Comparison of ENCODE assay signal across 13 mouse cellular contexts in genomic region chr2:158154641-158155040, GRCm38 (mm10). TPM values are rescaled to one million over a fixed set of nuclear protein-coding genes. Genes with fewer than 3 reads are reported as not detected.
A peak's percentile ranks its signal among the peaks of the same experiment; 100 is the strongest.
DNase-seq lines count a peak whose midpoint lies in the region; ATAC-seq and TF ChIP-seq lines count a peak whose summit lies in the region.
"Had no signal": no experiment of that assay in that cellular context is flagged by ENCODE, and none has a peak within 500 bp of the region (broad histone marks: within the 10 kb centered on the region; RNA-seq: fewer than 3 reads in every experiment).

No protein-coding gene starts in this region.

- peak overlapping the region; percentile 92 for H3K4me2 ChIP-seq in liver, embryonic 12.5 days
- no peak overlapping the region for H3K4me2 ChIP-seq in liver, postnatal 0 days (ENCODE audit: low read depth, low read length)
- peak overlapping the region; percentile 62; the same call in 1 of the 2 replicates for H3K4me2 ChIP-seq in intestine, embryonic 16.5 days (ENCODE audit: low read depth, low read length)
- no peak overlapping the region for H3K4me2 ChIP-seq in stomach, postnatal 0 days (replicated peaks; ENCODE audit: low read depth)

- H3K9ac ChIP-seq in liver, embryonic 12.5 days = no peak overlapping the region; the same call in 1 of the 2 replicates
- no peak overlapping the region for H3K9ac ChIP-seq in liver, postnatal 0 days (replicated peaks)
- no peak overlapping the region for H3K9ac ChIP-seq in intestine, embryonic 16.5 days (ENCODE audit: low read depth, low read length)
- no peak overlapping the region for H3K9ac ChIP-seq in stomach, postnatal 0 days (ENCODE audit: low read length)

- no peak for TF ChIP-seq EP300 in liver, postnatal 0 days (IDR thresholded peaks at IDR 0.05; ENCODE audit: low read depth)
- TF ChIP-seq EP300 in stomach, postnatal 0 days (optimal IDR thresholded peaks at IDR 0.05) = no peak

- H3K27me3 ChIP-seq in erythroblast, embryonic 14.5 days (ENCODE audit: control insufficient read depth) = no peaks in the 10 kb centered on the region
- H3K27me3 ChIP-seq in liver, embryonic 12.5 days (replicated peaks) = no peaks in the 10 kb centered on the region
- no peaks in the 10 kb centered on the region for H3K27me3 ChIP-seq in liver, postnatal 0 days (ENCODE audit: insufficient read depth, low read length)
- H3K27me3 ChIP-seq in intestine, embryonic 16.5 days (replicated peaks; ENCODE audit: control insufficient read depth, insufficient read depth, low read length) = no peaks in the 10 kb centered on the region
- H3K27me3 ChIP-seq in stomach, postnatal 0 days (ENCODE audit: control insufficient read depth, insufficient read depth, low read length) = no peaks in the 10 kb centered on the region
- H3K27me3 ChIP-seq: forebrain, embryonic 15.5 days; neural tube, embryonic 12.5 days had no signal

- no peak for TF ChIP-seq CTCF in liver, postnatal 0 days (IDR thresholded peaks at IDR 0.05; ENCODE audit: low read depth)
- TF ChIP-seq CTCF in stomach, postnatal 0 days (IDR thresholded peaks at IDR 0.05; ENCODE audit: low read depth) = no peak

- peaks cover 45% of the 10 kb centered on the region for H3K4me1 ChIP-seq in erythroblast, embryonic 14.5 days (ENCODE audit: control insufficient read depth)
- H3K4me1 ChIP-seq in liver, embryonic 12.5 days = peaks cover 55% of the 10 kb centered on the region
- peaks cover 46% of the 10 kb centered on the region for H3K4me1 ChIP-seq in liver, postnatal 0 days (ENCODE audit: insufficient read depth)
- peaks cover 27% of the 10 kb centered on the region for H3K4me1 ChIP-seq in intestine, embryonic 16.5 days (ENCODE audit: control insufficient read depth, insufficient read depth, low read length)
- H3K4me1 ChIP-seq in stomach, postnatal 0 days (replicated peaks; ENCODE audit: control insufficient read depth, insufficient read depth) = no peaks in the 10 kb centered on the region

- H3K36me3 ChIP-seq in erythroblast, embryonic 14.5 days (ENCODE audit: control insufficient read depth) = no peaks in the 10 kb centered on the region
- H3K36me3 ChIP-seq in liver, embryonic 12.5 days = no peaks in the 10 kb centered on the region
- H3K36me3 ChIP-seq in liver, postnatal 0 days (replicated peaks; ENCODE audit: insufficient read depth, low read length) = no peaks in the 10 kb centered on the region
- H3K36me3 ChIP-seq in intestine, embryonic 16.5 days (ENCODE audit: control insufficient read depth, insufficient read depth, low read length) = no peaks in the 10 kb centered on the region
- no peaks in the 10 kb centered on the region for H3K36me3 ChIP-seq in stomach, postnatal 0 days (ENCODE audit: control insufficient read depth, insufficient read depth, low read length)
- H3K36me3 ChIP-seq: forebrain, embryonic 15.5 days had no signal

- DNase-seq in liver, postnatal 0 days = no peak
- no peak for DNase-seq in stomach, postnatal 0 days (ENCODE audit: low spot score)
- no peak for DNase-seq in cerebellum, adult 11-12 months
- DNase-seq in adrenal gland, postnatal 4 days (ENCODE audit: low spot score in 2 of 2) = no peak
- DNase-seq: cerebellum, adult 9-10 months; heart, postnatal 4 days; kidney, adult 8-10 months had no signal

- ATAC-seq in erythroblast, adult 5-6 weeks (replicated peaks; ENCODE audit: low FRiP score, poor library complexity, severe bottlenecking) = no peak
- no peak for ATAC-seq in liver, embryonic 12.5 days
- ATAC-seq in liver, postnatal 0 days = no peak
- ATAC-seq in intestine, embryonic 16.5 days = peak; percentile 18; the same call in 1 of the 2 replicates
- ATAC-seq in stomach, postnatal 0 days (ENCODE audit: low FRiP score, low TSS enrichment) = peak; percentile 58; the same call in 1 of the 2 replicates

- peak overlapping the region; percentile 71 for H3K4me3 ChIP-seq in erythroblast, embryonic 14.5 days (replicated peaks)
- no peak overlapping the region; the same call in 1 of the 2 replicates for H3K4me3 ChIP-seq in liver, embryonic 12.5 days
- H3K4me3 ChIP-seq in liver, postnatal 0 days (ENCODE audit: low read depth, low read length) = no peak overlapping the region
- H3K4me3 ChIP-seq in intestine, embryonic 16.5 days (ENCODE audit: low read length) = no peak overlapping the region
- H3K4me3 ChIP-seq in stomach, postnatal 0 days (ENCODE audit: low read depth, low read length) = no peak overlapping the region

- peaks cover 4% of the 10 kb centered on the region for H3K9me3 ChIP-seq in erythroblast, embryonic 14.5 days (ENCODE audit: control insufficient read depth, low read length)
- H3K9me3 ChIP-seq in liver, embryonic 12.5 days (replicated peaks) = peaks cover 7% of the 10 kb centered on the region; the same call in 1 of the 2 replicates
- no peaks in the 10 kb centered on the region for H3K9me3 ChIP-seq in liver, postnatal 0 days (ENCODE audit: low read length)
- peaks cover 4% of the 10 kb centered on the region for H3K9me3 ChIP-seq in intestine, embryonic 16.5 days (ENCODE audit: control insufficient read depth, low read length)
- no peaks in the 10 kb centered on the region for H3K9me3 ChIP-seq in stomach, postnatal 0 days (ENCODE audit: control insufficient read depth, low read length)
- H3K9me3 ChIP-seq: forebrain, embryonic 15.5 days had no signal

- H3K27ac ChIP-seq in liver, embryonic 12.5 days = peak overlapping the region; percentile 77
- H3K27ac ChIP-seq in liver, postnatal 0 days (ENCODE audit: low read depth) = no peak overlapping the region
- H3K27ac ChIP-seq in intestine, embryonic 16.5 days (ENCODE audit: low read length) = peak overlapping the region; percentile 25; the same call in 1 of the 2 replicates
- peak overlapping the region; percentile 13; the same call in 1 of the 2 replicates for H3K27ac ChIP-seq in stomach, postnatal 0 days (replicated peaks)
- H3K27ac ChIP-seq: forebrain, embryonic 15.5 days; neural tube, embryonic 12.5 days had no signal

- WGBS in liver, embryonic 12.5 days (ENCODE audit: insufficient replicate concordance) = 71% methylated on average over 8 of the region's 8 CpGs
- 79% methylated on average over 8 of the region's 8 CpGs for WGBS in liver, postnatal 0 days (ENCODE audit: insufficient replicate concordance)
- WGBS in intestine, embryonic 16.5 days = 51% methylated on average over 8 of the region's 8 CpGs
- WGBS in stomach, postnatal 0 days = 32% methylated on average over 8 of the region's 8 CpGs

RNA-seq across cellular contexts. Expression of gene Tgm2, which starts 8.4 kb away (rescaled TPM):
- 8.3 and 11.3 TPM in 2 replicates for polyA plus RNA-seq in erythroblast, embryonic 14.5 days (2012)
- total RNA-seq in erythroblast, adult 5-6 weeks (2015; ENCODE audit: low replicate concordance) = 2.1 and 3.8 TPM in 2 replicates
- 6.6 and 9.6 TPM in 2 replicates for total RNA-seq in erythroblast, adult 5-6 weeks (2017; ENCODE audit: low replicate concordance)
- polyA plus RNA-seq in liver, embryonic 12.5 days (2016; fragmentation: Nextera tagmentation; extraction: Ambion mirVana) = 69.4 and 69.9 TPM in 2 replicates
- polyA plus RNA-seq in liver, postnatal 0 days (2015; fragmentation: Nextera tagmentation; extraction: Ambion mirVana) = 44.4 and 59.7 TPM in 2 replicates
- 94.9 and 96.5 TPM in 2 replicates for polyA plus RNA-seq in intestine, embryonic 16.5 days (2015; fragmentation: Nextera tagmentation; extraction: Ambion mirVana)
- 109 and 114 TPM in 2 replicates for polyA plus RNA-seq in stomach, postnatal 0 days (2015; fragmentation: Nextera tagmentation; extraction: Ambion mirVana)
- total RNA-seq in adrenal gland, postnatal 4 days (2021) = 10 to 100 TPM; 58.1 to 65.3 TPM

Comparison
In these comparisons a context has a peak if more than half of its experiments do, and no peak if none do; other contexts are left out.
1. H3K4me2 ChIP-seq: peak in liver, embryonic 12.5 days (single experiment) and intestine, embryonic 16.5 days (single experiment); none in liver, postnatal 0 days (single experiment) and stomach, postnatal 0 days (single experiment).
2. ATAC-seq: peak in intestine, embryonic 16.5 days (single experiment) and stomach, postnatal 0 days (single experiment); none in erythroblast, adult 5-6 weeks (single experiment), liver, embryonic 12.5 days (single experiment) and liver, postnatal 0 days (single experiment).